Mouse (Mus musculus) bone marrow, adult 2 months (tissue): ENCODE measurements around the gene Slc7a9. TPM values are rescaled to one million over a fixed set of nuclear protein-coding genes. Genes with fewer than 3 reads are reported as not detected.

Source experiments
- H3K27ac ChIP-seq: fragments of 200-500 bp; 2 replicates; pipeline ENCODE4 v1.5.1; 2012; ENCODE audit warnings: low read depth, mild to moderate bottlenecking, control low read depth, inconsistent platforms, low read length; ENCODE audit not compliant: control insufficient read depth, poor library complexity, insufficient read depth
- H3K4me1 ChIP-seq: fragments of 200-500 bp; 2 replicates; pipeline ENCODE4 v1.6.1; 2011; ENCODE audit warnings: low read length; ENCODE audit not compliant: control insufficient read depth, insufficient read depth
- H3K4me3 ChIP-seq: fragments of 200-500 bp; replicated peaks from 2 replicates; pipeline ENCODE3; 2011; ENCODE audit warnings: mild to moderate bottlenecking, low read depth, low read length, control low read depth; ENCODE audit not compliant: control insufficient read depth
- CTCF ChIP-seq: fragments of 200-500 bp; IDR thresholded peaks from 2 replicates; pipeline ENCODE4 v1.5.1; 2011; ENCODE audit warnings: low read length, control low read depth; ENCODE audit not compliant: control insufficient read depth, insufficient read depth
- POLR2A ChIP-seq: fragments of 200-500 bp; IDR thresholded peaks from 2 replicates; pipeline ENCODE4 v1.6.1; 2011; ENCODE audit warnings: low read depth, mild to moderate bottlenecking, control low read depth, low read length, borderline replicate concordance; ENCODE audit not compliant: control insufficient read depth
- WGBS: fragments of 180-500 bp; shearing (Covaris S2); methylation state at CpG from one replicate; pipeline ENCODE4 v1.1.7; 2018; 5-methylcytosine and 5-hydroxymethylcytosine counted together
- polyA plus RNA-seq: library from polyadenylated mRNA; stranded (reverse); fragments of >200 nt; gene quantifications from 2 replicates; pipeline ENCODE4 v1.2.4, GENCODE M21; 2011; ENCODE audit warnings: low replicate concordance; ENCODE audit not compliant: missing spikeins, insufficient read depth, insufficient read length

The Slc7a9 gene
- polyA plus RNA-seq, 1 experiment, result not detected

GRCm38 (mm10) chr7:35447501-35447900, 1.1 kb upstream of the Slc7a9 start:
- H3K4me1 ChIP-seq, result no peaks in the 10 kb centered on the region
- no peak overlapping the region for H3K27ac ChIP-seq
- no peak overlapping the region for H3K4me3 ChIP-seq
- TF ChIP-seq CTCF (no peak), POLR2A (no peak)
- WGBS, result 67% methylated on average over 4 of the region's 4 CpGs

GRCm38 (mm10) chr7:35448867-35449266, 271 bp downstream of the Slc7a9 start:
- WGBS, result 73% methylated on average over 7 of the region's 7 CpGs
- H3K4me3 ChIP-seq, result no peak overlapping the region
- no peak for TF ChIP-seq POLR2A
- no peak for TF ChIP-seq CTCF

GRCm38 (mm10) chr7:35456091-35456814, 7.7 kb downstream of the Slc7a9 start:
- no peak for TF ChIP-seq POLR2A
- no peak for TF ChIP-seq CTCF
- Histone ChIP-seq H3K4me3 (no peak overlapping the region), H3K4me1 (no peaks in the 10 kb centered on the region; the same call in 1 of the 2 replicates), H3K27ac (no peak overlapping the region)
- WGBS, result 61% methylated on average over 4 of the region's 4 CpGs

More at GRCm38 (mm10) chr7:35448867-35449266, 271 bp downstream of the Slc7a9 start:
- Histone ChIP-seq H3K27ac (no peak overlapping the region), H3K4me1 (no peaks in the 10 kb centered on the region)

GRCm38 (mm10) chr7:35460971-35461370, 12.4 kb downstream of the Slc7a9 start:
- TF ChIP-seq POLR2A, result no peak
- TF ChIP-seq CTCF, result no peak
- Histone ChIP-seq H3K4me1 (no peaks in the 10 kb centered on the region; the same call in 1 of the 2 replicates), H3K27ac (no peak overlapping the region), H3K4me3 (no peak overlapping the region)
- WGBS, result 72% methylated on average over 4 of the region's 4 CpGs

GRCm38 (mm10) chr7:35465027-35465426, 16.4 kb downstream of the Slc7a9 start:
- no peak overlapping the region for H3K27ac ChIP-seq
- no peaks in the 10 kb centered on the region for H3K4me1 ChIP-seq
- 80% methylated on average over 5 of the region's 5 CpGs for WGBS
- no peak overlapping the region for H3K4me3 ChIP-seq
- TF ChIP-seq POLR2A (no peak), CTCF (no peak)

- no peaks in the 10 kb centered on the region for H3K4me1 ChIP-seq
- WGBS, result 76% methylated on average over 2 of the region's 2 CpGs
- TF ChIP-seq CTCF (no peak), POLR2A (no peak)
- H3K4me3 ChIP-seq, result no peak overlapping the region
- H3K27ac ChIP-seq, result no peak overlapping the region
Measured at GRCm38 (mm10) chr7:35467856-35468255, 19.3 kb downstream of the Slc7a9 start.

GRCm38 (mm10) chr7:35470794-35471193, 22.2 kb downstream of the Slc7a9 start:
- TF ChIP-seq POLR2A, result no peak
- TF ChIP-seq CTCF, result no peak
- 46% methylated on average over 4 of the region's 4 CpGs for WGBS
- Histone ChIP-seq H3K27ac (no peak overlapping the region), H3K4me3 (no peak overlapping the region), H3K4me1 (no peaks in the 10 kb centered on the region)

GRCm38 (mm10) chr7:35476457-35476856, 27.9 kb downstream of the Slc7a9 start:
- Histone ChIP-seq H3K27ac (no peak overlapping the region), H3K4me1 (no peaks in the 10 kb centered on the region), H3K4me3 (no peak overlapping the region)
- 89% methylated on average over 2 of the region's 2 CpGs for WGBS
- TF ChIP-seq CTCF (no peak), POLR2A (no peak)
